Mouse (Mus musculus) neural tube, embryonic 10.5 days (tissue): ENCODE data around the gene Hnf4a.

Experiments
- DNase-seq: peaks from one replicate; pipeline ENCODE4 v3.0.0-alpha.2; 2017; ENCODE audit warnings: low spot score; ENCODE audit errors: extremely low spot score

Hnf4a gene

DNA sequence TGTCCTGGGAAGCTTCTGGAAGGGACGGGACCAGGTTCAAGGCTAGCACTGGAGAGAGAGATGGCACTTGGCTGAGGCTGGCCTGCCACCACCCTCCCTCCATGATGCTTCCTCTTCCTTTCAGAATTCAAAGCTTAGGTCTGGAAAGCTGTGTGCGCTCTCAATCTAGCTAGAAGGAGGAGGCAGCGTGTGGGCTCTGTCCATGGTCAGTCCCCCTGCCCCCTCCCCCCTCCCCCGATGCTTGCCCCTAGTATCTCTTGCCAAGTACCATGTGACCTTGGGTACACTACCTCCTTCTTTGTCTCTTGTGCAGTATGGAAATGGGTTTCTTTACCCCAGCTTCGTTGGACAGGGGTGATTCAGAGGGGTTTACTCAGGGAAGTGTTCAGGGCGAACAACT lies 42.2 kb downstream of the Hnf4a start:
- DNase-seq, result no peak

DNA sequence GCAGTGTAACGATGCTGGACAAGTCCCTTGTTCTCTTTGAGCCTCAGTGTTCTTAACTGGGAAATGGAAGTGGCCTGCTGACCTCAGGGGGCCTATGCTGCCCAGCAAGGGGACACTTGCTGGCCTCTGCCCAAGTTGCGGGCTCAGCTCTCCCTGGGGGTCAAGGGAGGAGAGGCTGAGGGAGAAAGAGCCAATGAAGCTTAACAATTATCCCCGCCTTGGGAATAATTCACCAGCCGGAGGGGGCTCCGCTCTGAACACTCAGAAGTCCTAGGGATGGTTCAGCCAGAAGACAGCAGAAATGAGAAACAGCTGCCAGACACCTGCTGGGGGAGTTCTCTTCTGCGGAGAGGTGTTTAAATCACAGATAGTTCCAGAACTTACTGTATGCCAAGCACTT lies 43.2 kb downstream of the Hnf4a start:
- no peak for DNase-seq

DNA sequence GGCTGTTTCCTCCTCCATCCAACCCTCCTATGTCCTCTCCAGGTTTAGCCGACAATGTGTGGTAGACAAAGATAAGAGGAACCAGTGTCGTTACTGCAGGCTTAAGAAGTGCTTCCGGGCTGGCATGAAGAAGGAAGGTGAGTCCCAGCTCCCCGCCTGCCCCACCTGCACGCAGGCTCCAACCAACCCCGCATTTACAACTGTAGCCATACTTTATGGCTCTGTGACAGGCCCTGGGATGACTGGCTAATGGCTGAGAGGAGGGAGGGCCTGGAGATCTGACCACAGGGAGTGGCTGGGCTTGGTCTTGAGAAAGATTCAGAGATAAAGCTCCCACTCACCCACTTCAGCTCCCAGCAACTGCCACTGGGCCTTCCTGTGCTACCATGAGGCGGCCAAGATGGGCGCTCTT lies 45.9 kb downstream of the Hnf4a start:
- no peak for DNase-seq

DNA sequence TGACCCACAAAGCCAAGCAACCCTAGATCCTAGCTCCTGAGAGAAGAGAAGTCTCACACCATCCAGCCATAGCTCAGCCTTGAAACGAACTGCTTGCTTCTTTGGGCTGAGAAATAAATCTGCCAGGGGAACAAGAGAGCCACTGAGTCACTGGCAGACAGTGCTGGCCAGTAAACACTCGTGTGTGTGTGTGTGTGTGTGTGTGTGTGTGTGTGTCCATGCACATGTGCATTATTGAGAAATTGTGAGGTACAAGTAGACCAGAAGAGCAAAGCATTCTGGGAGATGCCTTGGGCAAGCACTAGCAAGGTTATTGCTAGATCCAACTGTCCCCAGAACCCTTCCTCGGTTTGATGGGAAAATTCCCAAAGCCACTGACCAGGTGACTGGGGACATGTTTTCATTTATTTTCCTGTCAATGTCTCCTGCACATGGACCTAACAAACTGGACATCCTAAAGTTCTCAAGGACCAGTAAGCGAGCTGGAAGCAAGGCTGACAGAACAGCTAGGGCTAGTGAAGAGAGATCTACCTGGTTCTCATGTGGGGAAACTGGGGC lies 47.9 kb downstream of the Hnf4a start:
- DNase-seq, result no peak

DNA sequence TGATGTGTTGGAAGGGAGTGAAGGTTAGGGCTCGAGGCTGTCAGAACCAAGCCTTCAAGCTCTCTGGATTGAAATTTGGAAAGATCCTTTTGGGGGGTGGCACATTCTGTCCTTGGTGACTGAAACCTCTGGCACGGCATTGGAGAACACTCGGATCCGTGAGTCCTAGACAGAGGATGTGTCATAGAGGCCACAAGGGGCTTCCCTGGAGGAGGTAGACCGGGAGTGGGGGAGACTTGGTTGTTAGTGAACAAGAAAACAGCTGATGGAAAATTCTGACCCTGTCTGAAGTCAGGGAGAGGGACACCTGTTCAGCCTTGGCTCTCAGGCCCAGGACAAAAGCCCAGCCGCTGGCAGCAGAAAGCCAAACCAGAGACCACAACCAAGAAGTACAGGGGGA lies 48.4 kb downstream of the Hnf4a start:
- DNase-seq, result no peak

DNA sequence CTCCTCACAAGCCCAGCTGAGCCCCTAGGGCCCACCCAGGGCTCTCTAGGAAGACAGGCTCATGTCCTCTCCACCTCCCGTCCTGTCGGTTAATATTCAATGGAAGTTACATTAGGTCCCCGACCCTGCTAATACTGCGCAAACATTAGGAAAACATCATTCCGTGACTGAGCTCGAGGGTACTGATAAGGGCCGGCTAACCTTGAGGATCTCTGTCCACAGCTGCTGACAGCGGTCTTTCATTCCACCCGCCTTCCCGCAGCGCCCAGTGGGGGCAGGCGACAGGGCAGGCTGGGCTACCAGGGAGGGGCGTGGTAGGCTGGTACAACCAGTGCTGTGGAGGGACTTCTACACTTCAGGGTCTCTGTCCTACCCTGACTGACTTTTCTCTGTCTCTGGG lies 48.8 kb downstream of the Hnf4a start:
- DNase-seq, result no peak

DNA sequence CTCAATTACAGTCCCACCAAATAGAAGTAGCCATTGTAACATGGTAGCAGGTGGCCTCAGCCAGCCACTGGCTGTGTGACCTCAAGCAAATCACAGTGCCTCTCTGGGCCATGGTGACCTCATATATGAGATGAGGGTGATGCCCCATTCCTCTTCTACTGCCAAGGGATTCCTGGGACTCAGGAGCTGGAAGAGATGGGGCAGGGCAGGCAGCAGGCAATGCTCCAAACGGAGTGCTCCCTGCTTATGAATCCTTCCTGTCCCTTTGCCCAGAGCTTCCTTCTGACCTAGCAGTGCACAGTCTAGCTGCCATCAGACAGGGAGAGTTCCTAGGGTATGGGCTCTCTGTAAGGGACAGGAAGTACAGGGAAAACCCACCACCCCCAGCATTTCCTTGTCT lies 51.9 kb downstream of the Hnf4a start:
- no peak for DNase-seq

DNA sequence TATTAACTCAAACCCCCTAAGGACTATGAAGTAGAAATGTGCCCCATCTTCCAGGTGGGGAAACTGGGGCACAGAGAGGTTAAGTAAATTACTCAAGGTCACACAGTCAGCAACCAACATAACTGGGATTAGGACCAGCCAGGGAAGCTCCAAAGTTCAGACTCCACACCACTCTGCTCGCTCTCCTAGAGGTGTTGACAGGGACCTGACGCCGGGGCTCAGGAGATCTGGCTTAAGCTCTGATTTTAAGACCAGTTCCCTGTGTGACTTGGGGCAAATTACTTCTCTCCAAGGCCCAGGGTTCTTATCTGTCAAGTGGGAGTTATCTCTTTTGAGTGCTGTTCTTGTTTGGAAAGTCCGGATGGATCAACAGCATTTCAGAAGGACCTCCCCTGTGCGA lies 52.6 kb downstream of the Hnf4a start:
- DNase-seq, result no peak

DNA sequence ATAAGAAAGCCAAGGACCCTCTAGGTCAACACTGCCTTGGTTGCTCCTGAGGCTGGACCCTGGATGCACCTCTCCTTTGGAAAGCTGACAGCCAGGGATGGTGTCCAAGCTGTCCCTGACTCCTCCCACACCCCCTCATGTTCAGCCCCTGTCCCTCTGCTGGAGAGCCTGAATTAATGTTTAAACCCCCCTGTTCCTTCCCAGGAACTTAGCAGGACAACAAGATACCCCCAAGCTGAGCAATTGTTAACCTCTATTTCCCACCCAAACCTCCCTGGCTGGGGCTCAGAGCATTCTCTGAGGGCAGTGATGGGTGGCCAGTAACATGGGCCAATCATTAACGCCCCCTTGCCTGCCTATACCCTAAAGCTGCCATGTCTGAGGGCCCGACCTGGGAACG lies 53.6 kb downstream of the Hnf4a start:
- DNase-seq, result no peak

DNA sequence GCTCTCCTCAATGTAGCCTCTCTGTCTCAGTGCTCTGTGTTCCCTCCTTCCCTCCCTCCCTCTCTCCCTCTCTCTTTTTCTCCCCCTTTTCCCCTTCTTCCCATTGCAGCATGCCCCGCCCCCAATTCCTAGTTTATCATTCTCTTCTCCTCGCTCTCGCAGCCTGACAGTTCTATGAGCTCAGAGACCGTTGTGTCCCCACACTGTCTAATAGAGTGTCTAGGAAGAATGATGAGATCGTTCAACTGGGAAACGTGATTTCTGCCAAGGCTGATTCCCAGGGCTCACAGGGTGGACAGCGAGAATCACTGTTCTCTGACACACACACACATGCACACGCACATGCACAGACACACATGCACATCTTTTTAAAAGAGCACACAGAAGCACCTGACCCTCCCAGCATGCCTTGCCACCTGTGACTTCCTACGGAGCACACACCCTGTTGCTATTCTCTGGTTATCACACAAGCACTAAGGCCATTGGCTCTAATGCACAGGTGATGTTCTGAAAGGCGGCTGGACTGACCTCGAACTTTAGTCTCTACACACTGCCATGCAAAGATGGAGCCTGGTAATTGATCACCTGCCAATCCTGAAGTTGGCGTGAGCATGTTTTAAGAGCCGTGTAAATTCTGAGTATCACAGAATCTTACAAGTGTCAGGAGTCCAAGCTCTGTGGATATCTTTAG lies 54.8 kb downstream of the Hnf4a start:
- no peak for DNase-seq

DNA sequence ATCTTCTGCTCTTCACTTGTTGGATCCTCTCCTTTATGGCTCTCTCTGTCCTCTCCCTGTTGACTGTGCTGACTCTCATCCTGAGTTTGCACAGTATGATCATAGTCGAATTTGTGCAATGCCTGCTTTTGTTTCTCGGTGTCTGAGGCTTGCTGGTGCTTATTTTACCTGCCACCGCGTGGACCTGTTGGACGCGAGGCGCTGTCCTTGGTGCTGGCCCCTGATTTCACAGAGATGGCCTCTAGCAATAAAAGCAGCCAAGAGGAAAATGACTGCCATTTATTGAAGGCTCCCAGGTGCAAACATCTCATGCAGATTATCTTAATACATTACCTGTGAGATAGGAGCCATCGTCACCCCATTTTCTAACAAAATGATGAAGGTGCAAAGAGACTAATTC lies 58.0 kb downstream of the Hnf4a start:
- DNase-seq, result peak; percentile 55

DNA sequence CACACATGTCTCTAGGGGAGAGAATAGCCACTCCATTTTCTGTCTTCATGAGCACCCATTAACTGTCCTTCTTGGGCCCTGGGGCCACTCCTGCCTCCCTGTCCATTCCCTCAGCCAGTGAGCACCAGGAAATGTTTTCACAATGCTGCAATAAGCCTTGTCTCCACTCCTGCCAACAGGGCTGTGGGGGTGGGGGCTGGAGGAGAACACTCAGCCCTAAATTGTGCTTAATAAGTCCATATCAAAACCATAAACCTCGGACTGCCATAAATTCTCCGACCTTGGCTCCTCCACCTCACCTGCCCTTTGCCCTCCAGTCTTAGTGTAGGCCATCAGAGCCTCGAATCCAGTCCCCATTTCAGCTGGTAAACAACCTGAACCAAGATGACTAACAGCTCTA lies 67.7 kb downstream of the Hnf4a start:
- DNase-seq, result no peak

DNA sequence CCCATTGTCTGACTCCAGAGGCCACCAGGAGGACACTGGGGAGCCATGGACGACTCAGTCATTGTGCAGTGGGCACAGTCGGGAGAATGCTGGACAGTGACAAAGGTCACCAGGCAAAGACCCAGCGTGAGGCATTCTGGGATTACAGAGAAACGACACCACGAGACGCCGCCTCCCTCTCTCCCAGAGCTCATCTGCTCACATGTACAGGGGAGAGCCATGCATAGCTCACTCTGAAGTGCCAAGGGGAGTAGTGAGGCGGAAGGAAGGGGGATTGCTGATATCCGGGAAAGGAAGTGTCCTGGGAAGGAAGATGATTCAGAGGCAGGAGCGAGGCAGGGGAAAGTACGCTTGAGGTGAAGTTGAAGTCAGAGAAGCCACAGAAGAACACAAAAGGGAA lies 68.6 kb downstream of the Hnf4a start:
- DNase-seq, result no peak

DNA sequence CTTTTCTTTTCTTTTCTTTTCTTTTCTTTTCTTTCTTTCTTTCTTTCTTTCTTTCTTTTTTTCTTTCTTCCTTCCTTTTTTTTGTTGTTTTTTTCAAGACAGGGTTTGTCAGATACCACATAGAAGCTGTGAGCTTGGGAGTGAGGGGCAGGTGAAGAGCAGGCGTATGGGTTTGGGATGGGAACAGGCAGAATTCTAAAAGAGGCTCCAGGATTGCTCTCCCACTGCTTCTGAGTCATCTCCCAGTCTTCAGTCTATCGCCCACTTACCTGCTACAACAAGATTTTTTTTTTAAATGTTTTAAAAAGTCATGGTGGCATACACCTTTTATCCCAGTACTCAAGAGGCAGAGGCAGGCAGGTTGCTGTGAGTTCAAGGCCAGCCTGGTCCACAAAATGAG lies 71.4 kb downstream of the Hnf4a start:
- no peak for DNase-seq

DNA sequence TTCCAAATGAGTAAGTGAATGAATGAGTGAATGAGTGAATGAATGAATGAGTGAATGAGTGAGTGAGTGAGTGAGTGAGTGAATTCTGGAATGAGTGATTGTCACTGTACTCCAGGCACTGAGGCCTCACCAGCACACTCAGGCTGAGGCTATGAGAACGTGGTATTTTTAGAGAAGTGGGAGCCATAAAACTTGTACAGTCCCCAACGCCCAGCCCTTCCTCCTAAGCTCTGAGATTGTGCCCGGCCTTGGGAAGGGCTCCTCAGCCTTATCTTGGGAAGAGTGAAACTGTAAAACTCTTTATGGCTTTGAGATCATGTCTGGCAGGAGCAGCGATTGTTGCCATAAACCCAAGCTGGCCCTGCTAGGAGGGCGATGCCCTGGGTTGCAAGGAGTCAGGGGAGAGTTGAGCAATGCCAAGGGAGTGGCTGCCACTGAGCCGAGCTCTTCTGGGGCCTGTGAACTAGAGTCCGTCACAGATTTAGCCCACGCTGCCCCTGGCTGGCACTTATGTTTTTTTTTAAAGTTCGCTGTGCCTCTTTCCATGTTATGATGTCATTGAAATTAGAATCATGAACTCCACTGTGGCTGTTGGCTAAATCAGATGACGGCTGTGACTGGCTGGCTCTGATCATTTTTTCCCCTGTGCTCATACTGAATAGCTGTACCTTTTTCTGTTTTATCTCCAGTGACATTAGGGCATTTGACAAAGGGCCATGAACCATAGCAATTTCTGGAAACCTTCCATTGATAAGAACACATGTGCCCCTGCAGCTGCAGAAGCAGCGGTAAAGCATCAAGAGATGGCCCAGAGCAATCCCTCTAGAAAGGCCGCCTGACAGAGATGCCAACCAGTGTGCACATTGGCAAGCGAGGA lies 73.7 kb downstream of the Hnf4a start:
- no peak for DNase-seq

DNA sequence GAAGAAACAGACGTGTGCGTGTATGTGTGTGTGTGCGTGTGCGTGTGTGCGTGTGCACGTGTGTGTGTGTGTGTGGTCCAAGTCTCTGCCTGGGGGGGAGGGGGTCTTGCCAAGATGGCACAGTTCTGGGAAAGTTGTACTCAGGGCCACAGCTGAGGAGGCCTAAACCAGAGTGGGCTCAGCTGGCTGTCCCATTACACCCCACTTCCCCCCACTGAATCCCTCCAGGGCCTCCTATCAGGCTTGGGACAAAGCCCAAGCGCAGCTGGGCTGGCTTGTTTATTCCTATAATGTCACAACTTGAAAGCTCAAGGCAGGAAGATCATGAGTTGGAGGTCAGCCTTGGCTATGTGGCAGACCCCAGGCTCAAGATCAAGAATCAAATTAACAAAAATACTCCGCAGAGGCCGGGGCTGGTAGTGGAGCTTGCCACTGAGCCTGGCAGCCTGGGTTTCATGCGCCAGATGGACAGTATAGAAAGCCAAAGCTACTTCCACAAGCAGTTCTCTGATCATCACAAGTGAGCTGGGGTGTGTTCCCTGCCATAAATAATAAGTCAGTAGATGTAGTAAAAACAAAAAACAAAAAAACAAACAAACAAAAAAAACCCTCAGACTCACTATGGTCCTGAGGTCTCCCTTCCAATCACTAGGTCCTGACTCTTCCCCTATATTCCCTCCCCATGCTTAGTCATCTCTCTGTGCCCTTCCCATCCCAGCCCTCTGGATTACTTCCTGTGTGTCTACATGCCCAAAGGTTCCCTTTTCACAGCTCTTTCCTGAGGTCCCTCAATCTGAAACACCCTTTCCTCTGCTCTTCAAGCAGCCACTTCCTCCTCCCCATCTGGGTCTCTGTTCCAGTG lies 76.8 kb downstream of the Hnf4a start:
- no peak for DNase-seq

DNA sequence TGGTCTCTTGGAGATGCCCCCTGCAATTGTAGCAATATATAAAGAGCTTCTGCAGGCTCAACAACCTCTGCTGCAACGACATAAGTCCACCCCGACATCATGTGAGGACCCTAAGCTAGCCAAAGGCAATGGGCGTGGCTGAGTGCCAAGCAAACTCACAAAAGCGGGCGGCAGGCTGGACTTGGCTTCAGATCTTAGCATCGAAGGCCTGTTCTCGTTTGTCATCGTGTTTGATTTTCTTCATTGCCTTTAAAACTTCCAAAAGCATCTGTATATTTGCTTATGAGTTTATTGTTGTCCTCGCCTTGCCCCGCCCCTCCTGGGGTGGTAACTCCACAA lies 77.4 kb downstream of the Hnf4a start:
- no peak for DNase-seq

DNA sequence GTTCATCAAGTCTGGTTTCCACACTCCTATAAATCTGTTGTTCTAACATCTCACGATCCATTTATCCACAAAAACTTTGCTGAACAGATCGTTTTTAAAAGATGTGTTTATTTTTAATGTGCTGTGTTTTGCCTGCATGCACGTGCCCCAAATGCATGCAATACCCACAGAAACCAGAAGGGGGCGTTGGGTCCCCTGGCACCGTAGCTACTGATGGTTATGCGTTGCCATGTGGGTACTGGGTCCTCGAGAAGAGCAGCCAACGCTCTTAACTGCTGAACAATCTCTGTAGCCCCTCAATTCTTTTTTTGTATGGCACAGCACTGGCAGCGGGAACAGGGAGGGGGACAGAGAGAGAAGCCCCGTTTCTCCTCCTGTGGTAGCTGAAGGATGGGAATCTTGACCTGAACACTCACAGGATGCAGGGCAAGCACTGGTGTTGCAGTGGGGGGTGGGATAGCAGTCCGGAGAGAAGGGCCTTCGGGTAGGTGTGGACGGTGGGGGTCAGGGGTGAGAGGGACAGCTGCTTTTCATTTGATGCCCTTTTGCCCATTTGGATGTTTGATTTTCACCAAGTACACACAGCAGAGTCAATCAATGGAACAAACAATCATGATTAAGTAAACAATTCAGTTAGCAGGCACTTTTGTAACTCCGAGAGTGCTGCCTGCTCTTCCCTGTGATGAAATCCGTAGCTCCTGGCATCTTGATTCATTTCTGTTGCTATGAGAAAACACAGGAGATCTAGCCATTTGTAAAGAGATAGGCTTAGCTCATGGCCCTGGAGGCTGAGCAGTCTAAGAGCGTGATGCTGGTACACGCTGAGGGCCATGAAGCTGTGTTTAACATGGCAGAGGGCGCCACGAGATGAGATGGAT lies 80.0 kb downstream of the Hnf4a start:
- DNase-seq, result peak; percentile 67

DNA sequence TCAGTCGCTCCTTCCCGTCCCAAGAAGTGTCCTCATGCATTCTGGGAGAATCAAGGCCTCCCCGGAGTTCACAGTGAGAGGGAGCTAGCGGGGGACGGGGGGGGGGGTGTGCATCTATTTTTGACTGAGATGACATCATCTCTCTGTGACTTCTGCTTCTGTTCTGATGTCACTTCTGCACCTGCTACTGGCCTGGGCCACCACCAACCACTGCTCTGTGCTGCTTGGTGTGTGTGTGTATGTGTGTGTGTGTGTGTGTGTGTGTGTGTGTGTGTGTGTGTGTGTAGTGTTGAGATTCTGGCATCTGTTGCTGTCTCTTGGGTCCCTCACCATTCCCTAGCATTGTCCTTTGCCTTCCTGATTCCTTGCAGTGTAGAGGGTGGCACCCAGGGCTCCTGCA lies 80.9 kb downstream of the Hnf4a start:
- no peak for DNase-seq

DNA sequence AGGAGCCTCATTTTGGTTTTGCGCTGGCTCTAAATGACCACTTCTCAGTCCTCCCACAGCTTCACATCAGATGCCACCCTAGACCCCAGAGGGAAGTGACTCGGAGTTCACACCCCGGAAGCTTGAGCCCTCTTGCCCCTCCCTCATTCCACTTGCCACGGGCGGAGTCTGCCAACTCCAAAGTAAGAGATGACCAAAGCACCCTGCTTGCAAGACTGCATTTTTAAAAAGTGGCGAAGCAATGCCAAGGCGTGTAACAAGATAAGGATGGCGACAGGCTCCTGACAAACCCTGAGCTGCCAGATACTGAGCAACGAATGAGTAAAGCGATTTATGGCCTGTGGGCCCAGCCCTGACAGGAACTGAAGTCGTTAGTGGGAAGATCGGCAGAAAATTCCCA lies 83.6 kb downstream of the Hnf4a start:
- no peak for DNase-seq

DNA sequence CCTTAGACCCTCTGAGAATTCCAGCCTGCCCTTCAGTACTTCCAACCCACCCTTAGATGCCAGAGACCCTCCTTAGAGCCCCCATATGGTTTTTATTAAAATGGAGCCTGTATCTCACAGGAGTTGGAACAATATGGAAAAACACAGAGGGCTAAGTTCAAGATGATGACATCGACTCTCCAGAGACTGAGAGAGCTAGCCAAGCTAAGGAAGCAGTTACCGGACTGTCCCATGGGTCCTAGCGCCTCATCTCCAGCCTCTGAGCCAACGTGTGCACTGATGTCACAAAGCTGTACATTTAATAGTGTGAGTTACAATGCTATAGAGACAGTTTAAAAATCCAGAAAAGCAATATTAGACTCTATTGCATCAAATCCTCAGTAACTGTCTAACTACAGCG lies 84.4 kb downstream of the Hnf4a start:
- DNase-seq, result no peak
